Mouse (Mus musculus) CH12.LX (cell line): ENCODE measurements around the gene Elk3. TPM values are rescaled to one million over a fixed set of nuclear protein-coding genes. Genes with fewer than 3 reads are reported as not detected.
A peak's percentile ranks its signal among the peaks of the same experiment; 100 is the strongest.

Experiments used
- DNase-seq: peaks from one replicate; pipeline ENCODE4 v3.0.0-alpha.2; 2013; ENCODE audit errors: extremely low read depth
- H3K27ac ChIP-seq: 2 replicates; pipeline ENCODE4 v1.5.1; 2012; ENCODE audit warnings: low read depth, mild to moderate bottlenecking, control low read depth, moderate library complexity; ENCODE audit not compliant: insufficient read depth
- H3K27me3 ChIP-seq: replicated peaks from 2 replicates; pipeline ENCODE3; 2012; ENCODE audit warnings: inconsistent platforms
- H3K36me3 ChIP-seq, 2 experiments: replicated peaks in 1 of 2; 2 replicates each; pipeline versions ENCODE3 to v1.6.1; 2012; ENCODE audit warnings: inconsistent platforms in 1 of 2, low read length in 1 of 2, mild to moderate bottlenecking in 1 of 2, mixed read lengths in 1 of 2, moderate library complexity in 1 of 2; ENCODE audit not compliant: control insufficient read depth in 1 of 2, insufficient read depth in 1 of 2
- H3K4me1 ChIP-seq, 2 experiments: 2 replicates each; pipeline ENCODE4 v1.6.1; 2012; ENCODE audit warnings: inconsistent platforms in 1 of 2, moderate library complexity in 1 of 2; ENCODE audit not compliant: insufficient read depth in 2 of 2, control insufficient read depth in 1 of 2
- H3K4me2 ChIP-seq: 2 replicates; pipeline ENCODE4 v1.6.1; 2012; ENCODE audit warnings: low read depth, mild to moderate bottlenecking, control low read depth; ENCODE audit not compliant: poor library complexity, insufficient read depth, severe bottlenecking
- H3K4me3 ChIP-seq, 3 experiments: fragments of 150-350 bp in 1 of 3; sonication (generic) in 1 of 3; replicated peaks in 1 of 3; 2 replicates each; pipeline versions ENCODE3 to v1.5.1; 2011 to 2012; ENCODE audit warnings: low read depth in 2 of 3, low read length in 2 of 3, mild to moderate bottlenecking in 2 of 3, moderate library complexity in 2 of 3, control low read depth in 1 of 3, improper control_type of control experiment in 1 of 3, inconsistent platforms in 1 of 3, mixed read lengths in 1 of 3; ENCODE audit not compliant: poor library complexity in 1 of 3
- H3K79me2 ChIP-seq: replicated peaks from 2 replicates; pipeline ENCODE4 v1.6.1; 2012; ENCODE audit warnings: mild to moderate bottlenecking, moderate library complexity; ENCODE audit not compliant: control insufficient read depth, poor library complexity, insufficient read depth, severe bottlenecking; ENCODE audit errors: extremely low read depth
- H3K9ac ChIP-seq: 2 replicates; pipeline ENCODE4 v1.6.1; 2012; ENCODE audit warnings: low read depth, mild to moderate bottlenecking, control low read depth, moderate library complexity; ENCODE audit not compliant: insufficient read depth
- H3K9me3 ChIP-seq: replicated peaks from 2 replicates; pipeline ENCODE3; 2012; ENCODE audit warnings: low read length, inconsistent platforms, mixed read lengths
- BHLHE40 ChIP-seq: IDR thresholded peaks from 2 replicates; pipeline ENCODE4 v1.6.1; 2011; ENCODE audit warnings: mild to moderate bottlenecking, low read depth, low read length, improper control_type of control experiment
- CHD2 ChIP-seq: IDR thresholded peaks from 2 replicates; pipeline ENCODE4 v1.6.1; 2011; ENCODE audit warnings: low read length, improper control_type of control experiment
- CTCF ChIP-seq, 2 experiments: IDR thresholded peaks in 1 of 2; conservative IDR thresholded peaks in 1 of 2; 2 replicates each; pipeline ENCODE4 v1.5.1; 2011 to 2012; ENCODE audit warnings: low read depth in 2 of 2, low read length in 2 of 2, improper control_type of control experiment in 1 of 2, inconsistent platforms in 1 of 2, mild to moderate bottlenecking in 1 of 2, moderate library complexity in 1 of 2
- E2F4 ChIP-seq: IDR thresholded peaks from 2 replicates; pipeline ENCODE4 v1.6.1; 2011; ENCODE audit warnings: low read depth, low read length, improper control_type of control experiment; ENCODE audit not compliant: insufficient replicate concordance
- ELF1 ChIP-seq: IDR thresholded peaks from 2 replicates; pipeline ENCODE4 v1.6.1; 2014; ENCODE audit warnings: low read depth, mild to moderate bottlenecking, inconsistent platforms, low read length, improper control_type of control experiment
- EP300 ChIP-seq: IDR thresholded peaks from 2 replicates; pipeline ENCODE4 v1.6.1; 2011; ENCODE audit warnings: low read length, improper control_type of control experiment
- ETS1 ChIP-seq: conservative IDR thresholded peaks from 2 replicates; pipeline ENCODE4 v1.6.1; 2012; ENCODE audit warnings: low read depth, mild to moderate bottlenecking, inconsistent platforms, low read length, improper control_type of control experiment, moderate library complexity
- GABPA ChIP-seq: IDR thresholded peaks from 2 replicates; pipeline ENCODE4 v1.6.1; 2012; ENCODE audit warnings: low read depth, low read length, improper control_type of control experiment, inconsistent platforms; ENCODE audit not compliant: insufficient replicate concordance
- HCFC1 ChIP-seq: IDR thresholded peaks from 2 replicates; pipeline ENCODE4 v1.6.1; 2012; ENCODE audit warnings: low read depth, mild to moderate bottlenecking, inconsistent platforms, low read length, improper control_type of control experiment
- IRF4 ChIP-seq: IDR thresholded peaks from 2 replicates; pipeline ENCODE4 v1.6.1; 2014; ENCODE audit warnings: low read depth, mild to moderate bottlenecking, inconsistent platforms, low read length, improper control_type of control experiment
- JUN ChIP-seq: IDR thresholded peaks from 2 replicates; pipeline ENCODE4 v1.6.1; 2011; ENCODE audit warnings: low read depth, mild to moderate bottlenecking, low read length, improper control_type of control experiment, moderate library complexity; ENCODE audit not compliant: insufficient read depth
- JUND ChIP-seq: conservative IDR thresholded peaks from 2 replicates; pipeline ENCODE4 v1.6.1; 2011; ENCODE audit warnings: low read depth, low read length, improper control_type of control experiment
- MAX ChIP-seq: IDR thresholded peaks from 2 replicates; pipeline ENCODE4 v1.6.1; 2011; ENCODE audit warnings: low read length, improper control_type of control experiment
- MAZ ChIP-seq: IDR thresholded peaks from 2 replicates; pipeline ENCODE4 v1.6.1; 2012; ENCODE audit warnings: low read depth, mild to moderate bottlenecking, inconsistent platforms, low read length, improper control_type of control experiment, moderate library complexity
- MEF2A ChIP-seq: IDR thresholded peaks from 2 replicates; pipeline ENCODE4 v1.6.1; 2014; ENCODE audit warnings: low read depth, mild to moderate bottlenecking, inconsistent platforms, low read length, improper control_type of control experiment, borderline replicate concordance
- MXI1 ChIP-seq: IDR thresholded peaks from 2 replicates; pipeline ENCODE4 v1.6.1; 2011; ENCODE audit warnings: mild to moderate bottlenecking, low read depth, low read length, improper control_type of control experiment
- NELFE ChIP-seq: IDR thresholded peaks from 2 replicates; pipeline ENCODE4 v1.6.1; 2011; ENCODE audit warnings: low read depth, low read length, improper control_type of control experiment
- NRF1 ChIP-seq: IDR thresholded peaks from 2 replicates; pipeline ENCODE4 v1.6.1; 2014; ENCODE audit warnings: low read depth, mild to moderate bottlenecking, inconsistent platforms, low read length, improper control_type of control experiment, moderate library complexity
- PAX5 ChIP-seq: IDR thresholded peaks from 2 replicates; pipeline ENCODE4 v1.6.1; 2012; ENCODE audit warnings: low read length, inconsistent platforms, mixed read lengths
- POLR2A ChIP-seq: IDR thresholded peaks from 2 replicates; pipeline ENCODE4 v1.6.1; 2011; ENCODE audit warnings: low read depth, mild to moderate bottlenecking, improper control_type of control experiment, low read length
- RAD21 ChIP-seq: IDR thresholded peaks from 2 replicates; pipeline ENCODE4 v1.6.1; 2011; ENCODE audit warnings: low read depth, mild to moderate bottlenecking, low read length, improper control_type of control experiment, moderate library complexity
- RCOR1 ChIP-seq: conservative IDR thresholded peaks from 2 replicates; pipeline ENCODE4 v1.6.1; 2012; ENCODE audit warnings: low read depth, mild to moderate bottlenecking, inconsistent platforms, low read length, improper control_type of control experiment
- SIN3A ChIP-seq: IDR thresholded peaks from 2 replicates; pipeline ENCODE4 v1.6.1; 2012; ENCODE audit warnings: low read length, improper control_type of control experiment, inconsistent platforms
- TBP ChIP-seq: conservative IDR thresholded peaks from 2 replicates; pipeline ENCODE4 v1.6.1; 2011; ENCODE audit warnings: low read depth, low read length, improper control_type of control experiment
- TCF12 ChIP-seq: IDR thresholded peaks from 2 replicates; pipeline ENCODE4 v1.6.1; 2014; ENCODE audit warnings: low read depth, mild to moderate bottlenecking, inconsistent platforms, low read length, improper control_type of control experiment
- UBTF ChIP-seq: IDR thresholded peaks from 2 replicates; pipeline ENCODE4 v1.6.1; 2012; ENCODE audit warnings: low read depth, mild to moderate bottlenecking, inconsistent platforms, low read length, improper control_type of control experiment, moderate library complexity
- USF1 ChIP-seq: IDR thresholded peaks from 2 replicates; pipeline ENCODE4 v1.6.1; 2014; ENCODE audit warnings: low read depth, mild to moderate bottlenecking, inconsistent platforms, low read length, improper control_type of control experiment
- USF2 ChIP-seq: conservative IDR thresholded peaks from 2 replicates; pipeline ENCODE4 v1.6.1; 2011; ENCODE audit warnings: low read depth, low read length, improper control_type of control experiment
- ZKSCAN1 ChIP-seq: IDR thresholded peaks from 2 replicates; pipeline ENCODE4 v1.6.1; 2012; ENCODE audit warnings: low read depth, inconsistent platforms, low read length, improper control_type of control experiment, borderline replicate concordance
- ZMIZ1 ChIP-seq: IDR thresholded peaks from 2 replicates; pipeline ENCODE4 v1.6.1; 2012; ENCODE audit warnings: low read depth, mild to moderate bottlenecking, inconsistent platforms, low read length, improper control_type of control experiment
- ZNF384 ChIP-seq: IDR thresholded peaks from 2 replicates; pipeline ENCODE4 v1.6.1; 2012; ENCODE audit warnings: low read depth, low read length, improper control_type of control experiment, inconsistent platforms
- dilution Hi-C: fragments of 300-500 bp; cut with MboI; formaldehyde crosslinking; loops from 2 replicates; pipeline ENCODE4 v1.14.3; 2020; ENCODE audit warnings: low sequenced_read_pairs; ENCODE audit not compliant: extremely low pct_unique_long_range_greater_than_20kb, extremely low pct_ligation_motif_present
- in situ Hi-C: fragments of 300-500 bp; cut with MboI; formaldehyde crosslinking; loops from 3 replicates; pipeline ENCODE4 v1.14.3; 2019; ENCODE audit warnings: low sequenced_read_pairs, low pct_ligation_motif_present, low pct_unique_long_range_greater_than_20kb, mixed read lengths
- polyA plus RNA-seq: library from polyadenylated mRNA; unstranded; fragments of >175 nt; gene quantifications from 2 replicates; pipeline ENCODE4 v1.2.1, GENCODE M21; 2012; ENCODE audit warnings: low read depth; ENCODE audit not compliant: insufficient read length
- total RNA-seq, 2 experiments: library from RNA; depleted of rRNA; stranded (reverse); fragments of 300-350 nt in 1 of 2; fragments of >200 nt in 1 of 2; gene quantifications; 2 replicates each; pipeline ENCODE4 v1.2.3; 2012 to 2014

Elk3 gene
- total and polyA plus RNA-seq, 3 experiments, result 20.1 to 37.0 (median 25.8) TPM

- Histone ChIP-seq H3K9ac (peak overlapping the region; percentile 59), H3K9me3 (no peaks in the 10 kb centered on the region), H3K36me3 (no peaks in the 10 kb centered on the region), H3K27ac (peak overlapping the region; percentile 99), H3K4me2 (peak overlapping the region; percentile 11; the same call in 1 of the 2 replicates), H3K4me1 (peaks cover 55 to 73% of the 10 kb centered on the region in 2 experiments), H3K4me3 (peak overlapping the region in 1 of 3 experiments; percentile 14), H3K79me2 (peaks cover 4% of the 10 kb centered on the region; the same call in 1 of the 2 replicates), H3K27me3 (no peaks in the 10 kb centered on the region)
- TF ChIP-seq MAZ, result peak; percentile 17; the same call in 1 of the 2 replicates
- TF ChIP-seq CHD2, result no peak
- peak; percentile 68; the same call in 1 of the 2 replicates for TF ChIP-seq TBP
- no peak for TF ChIP-seq HCFC1
- TF ChIP-seq ELF1, result peak; percentile 36; the same call in 1 of the 2 replicates
- TF ChIP-seq MXI1, result no peak
- no peak for TF ChIP-seq PAX5
- TF ChIP-seq RAD21, result no peak
- peak; percentile 77 for TF ChIP-seq ZMIZ1
- peak; percentile 88 for TF ChIP-seq EP300
- TF ChIP-seq ETS1, result peak; percentile 96
- no peak for TF ChIP-seq NRF1
- peak; percentile 75 for TF ChIP-seq BHLHE40
- TF ChIP-seq UBTF, result no peak
- TF ChIP-seq ZNF384, result no peak
- no peak for TF ChIP-seq E2F4
- no peak; the same call in 1 of the 2 replicates for TF ChIP-seq MAX
- TF ChIP-seq TCF12, result peak; percentile 81; the same call in 1 of the 2 replicates
- no peak for TF ChIP-seq GABPA
- no peak for TF ChIP-seq USF1
- peak; percentile 99 for TF ChIP-seq MEF2A
- no peak for TF ChIP-seq NELFE
- no peak for TF ChIP-seq CTCF (conservative IDR thresholded peaks at IDR 0.05 in 1 of 2, IDR thresholded peaks at IDR 0.05 in 1 of 2; ENCODE audit: low read depth in 2 of 2, low read length in 2 of 2)
- TF ChIP-seq ZKSCAN1, result no peak
- no peak for TF ChIP-seq RCOR1
- peak; percentile 49; the same call in 1 of the 2 replicates for TF ChIP-seq IRF4
- TF ChIP-seq SIN3A, result 0 out of 2 replicates have a peak, but pooled peaks have one; percentile 45
- peak; percentile 27; the same call in 1 of the 2 replicates for TF ChIP-seq POLR2A
- TF ChIP-seq USF2, result 0 out of 2 replicates have a peak, but pooled peaks have one; percentile 15
- TF ChIP-seq JUN, result peak; percentile 97
- TF ChIP-seq JUND, result peak; percentile 96
- dilution Hi-C loops (no loop called here), in situ Hi-C loops (no loop called here)
- DNase-seq, result peak; percentile 83
These were observed 32.5 kb upstream of the Elk3 start for GRCm38 (mm10) chr10:93343469-93343868.
